ENCODE assay signal across 15 mouse cellular contexts in the genomic region with DNA sequence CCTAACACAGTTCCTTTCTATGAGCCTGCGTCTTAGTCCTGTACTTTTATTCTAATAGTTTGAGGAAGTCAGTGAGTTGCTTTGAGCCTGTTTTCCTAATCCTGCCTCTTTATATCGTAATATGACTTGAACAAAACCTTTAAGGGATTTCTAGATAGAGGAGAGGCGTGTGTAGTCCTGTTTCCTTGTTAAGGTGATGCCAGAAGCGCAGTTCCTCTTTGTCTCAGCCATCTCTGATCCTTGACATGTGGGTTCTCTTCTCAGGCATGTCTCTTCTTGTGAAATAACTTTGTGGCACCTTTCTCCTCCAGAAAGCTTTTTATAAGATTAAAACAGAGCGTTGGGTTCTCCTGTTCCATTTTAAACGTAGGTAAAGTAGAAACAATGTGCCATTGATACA.
"Had no signal": no experiment of that assay in that cellular context is flagged by ENCODE, and none has a peak within 500 bp of the region (broad histone marks: within the 10 kb centered on the region; RNA-seq: fewer than 3 reads in every experiment).

No protein-coding gene starts in this region.

- DNase-seq: retina, postnatal 1 day; right cerebral cortex, adult 18-20 months; right cerebral cortex, postnatal 14 days; right cerebral cortex, postnatal 25 days; right cerebral cortex, postnatal 4 days; spleen, adult 18-20 months; thymus, adult 18-20 months; thymus, adult 2 months; thymus, postnatal 14 days; thymus, postnatal 25 days; thymus, postnatal 36 days; thymus, postnatal 4 days had no signal

- H3K4me3 ChIP-seq: neural tube, embryonic 15.5 days; stomach, embryonic 15.5 days had no signal

- H3K27ac ChIP-seq: neural tube, embryonic 15.5 days; stomach, embryonic 15.5 days; stomach, postnatal 0 days had no signal

- H3K9ac ChIP-seq: neural tube, embryonic 15.5 days; stomach, embryonic 15.5 days had no signal

- H3K9me3 ChIP-seq: neural tube, embryonic 15.5 days; stomach, embryonic 15.5 days had no signal

- H3K27me3 ChIP-seq: neural tube, embryonic 15.5 days; stomach, embryonic 15.5 days had no signal

- H3K4me1 ChIP-seq: neural tube, embryonic 15.5 days; stomach, embryonic 15.5 days had no signal

- H3K4me2 ChIP-seq: neural tube, embryonic 15.5 days; stomach, embryonic 15.5 days had no signal
